Mouse (Mus musculus): Measurements from ENCODE around the gene Sec62. TPM values are rescaled to one million over a fixed set of nuclear protein-coding genes. Genes with fewer than 3 reads are reported as not detected.

Sec62 gene
- total RNA-seq (2021): 10 to 100 TPM; 36.9 to 39.0 TPM
- long read RNA-seq, experiment 1, transcript Sec62-201 (8 exons, 3,967 nt): major isoform, 46 of 58 reads
- long read RNA-seq, experiment 1, partial matches to known transcripts: 7 of 58 reads
- long read RNA-seq, experiment 1, other reads (novel, unspliced or antisense): 5 of 58 reads
- long read RNA-seq, experiment 2, transcript Sec62-201 (8 exons, 3,967 nt): major isoform, 65 of 96 reads
- long read RNA-seq, experiment 2, partial matches to known transcripts: 22 of 96 reads
- long read RNA-seq, experiment 2, other reads (novel, unspliced or antisense): 9 of 96 reads

- DNase-seq (ENCODE audit: low spot score): peak; percentile 93
Observed at GRCm38 (mm10) chr3:30792737-30793402, at the start of gene Sec62. Gene Sec62 (plus strand): TSS chr3:30792875.

- no peak for DNase-seq (ENCODE audit: low spot score)
Observed at GRCm38 (mm10) chr3:30742891-30743290, 49.8 kb upstream of the Sec62 start.

GRCm38 (mm10) chr3:30746006-30746405 lies 46.7 kb upstream of the Sec62 start, which contains the start of gene Samd7:
Gene Samd7 (plus strand): TSS chr3:30746293.
- DNase-seq (ENCODE audit: low spot score): no peak

- no peak for DNase-seq (ENCODE audit: low spot score)
Observed at GRCm38 (mm10) chr3:30748316-30748715, 44.4 kb upstream of the Sec62 start.

- no peak for DNase-seq (ENCODE audit: low spot score)
Observed at GRCm38 (mm10) chr3:30754696-30755095, 38.0 kb upstream of the Sec62 start.

- DNase-seq (ENCODE audit: low spot score): no peak
Observed at GRCm38 (mm10) chr3:30764877-30765276, 27.8 kb upstream of the Sec62 start.

- no peak for DNase-seq (ENCODE audit: low spot score)
Observed at GRCm38 (mm10) chr3:30765311-30766027, 27.2 kb upstream of the Sec62 start.

GRCm38 (mm10) chr3:30766177-30766576 lies 26.5 kb upstream of the Sec62 start:
- no peak for DNase-seq (ENCODE audit: low spot score)

GRCm38 (mm10) chr3:30767271-30767670 lies 25.4 kb upstream of the Sec62 start:
- DNase-seq (ENCODE audit: low spot score): no peak

- DNase-seq (ENCODE audit: low spot score): no peak
Observed at GRCm38 (mm10) chr3:30769755-30770515, 22.7 kb upstream of the Sec62 start.

- DNase-seq (ENCODE audit: low spot score): no peak
Observed at GRCm38 (mm10) chr3:30771560-30771959, 21.1 kb upstream of the Sec62 start.

- DNase-seq (ENCODE audit: low spot score): no peak
Observed at GRCm38 (mm10) chr3:30772631-30773030, 20.0 kb upstream of the Sec62 start.

GRCm38 (mm10) chr3:30774677-30775076 lies 18.0 kb upstream of the Sec62 start:
- no peak for DNase-seq (ENCODE audit: low spot score)

- DNase-seq (ENCODE audit: low spot score): no peak
Observed at GRCm38 (mm10) chr3:30777984-30778383, 14.7 kb upstream of the Sec62 start.

GRCm38 (mm10) chr3:30788531-30788930 lies 4.1 kb upstream of the Sec62 start:
- DNase-seq (ENCODE audit: low spot score): no peak

GRCm38 (mm10) chr3:30793403-30794221 lies 937 bp downstream of the Sec62 start:
- peak; percentile 37 for DNase-seq (ENCODE audit: low spot score)

- no peak for DNase-seq (ENCODE audit: low spot score)
Observed at GRCm38 (mm10) chr3:30802171-30802570, 9.5 kb downstream of the Sec62 start.

GRCm38 (mm10) chr3:30812881-30813280 lies 20.2 kb downstream of the Sec62 start:
- no peak for DNase-seq (ENCODE audit: low spot score)

- DNase-seq (ENCODE audit: low spot score): no peak
Observed at GRCm38 (mm10) chr3:30818630-30819125, 26.0 kb downstream of the Sec62 start.

- no peak for DNase-seq (ENCODE audit: low spot score)
Observed at GRCm38 (mm10) chr3:30822163-30822562, 29.5 kb downstream of the Sec62 start.

- no peak for DNase-seq (ENCODE audit: low spot score)
Observed at GRCm38 (mm10) chr3:30826069-30826468, 33.4 kb downstream of the Sec62 start.
